Mouse (Mus musculus) G1E (cell line): ENCODE data around the gene Psme2. TPM values are rescaled to one million over a fixed set of nuclear protein-coding genes. Genes with fewer than 3 reads are reported as not detected.

Experiments used
- ATAC-seq: 2 replicates; pipeline ENCODE4 v1.8.0; 2016; ENCODE audit warnings: mild to moderate bottlenecking; ENCODE audit not compliant: insufficient number of reproducible peaks, poor library complexity, low FRiP score, severe bottlenecking; ENCODE audit errors: extremely low read depth
- DNase-seq: peaks from one replicate; pipeline ENCODE4 v3.0.0; 2012; ENCODE audit warnings: low spot score
- H3K27me3 ChIP-seq: 2 replicates; pipeline ENCODE4 v1.6.1; 2012; ENCODE audit warnings: mild to moderate bottlenecking, low read length, inconsistent platforms; ENCODE audit not compliant: insufficient read depth
- H3K36me3 ChIP-seq: replicated peaks from 2 replicates; pipeline ENCODE3; 2012; ENCODE audit warnings: mild to moderate bottlenecking, inconsistent platforms
- H3K4me1 ChIP-seq: 2 replicates; pipeline ENCODE4 v1.6.1; 2012; ENCODE audit warnings: low read depth, low read length, inconsistent platforms, mixed read lengths; ENCODE audit not compliant: insufficient read depth
- H3K4me3 ChIP-seq: 2 replicates; pipeline ENCODE4 v1.5.1; 2012; ENCODE audit warnings: low read depth, mild to moderate bottlenecking, inconsistent platforms, low read length, moderate library complexity, mixed read lengths
- H3K9me3 ChIP-seq: replicated peaks from 2 replicates; pipeline ENCODE4 v1.6.1; 2012; ENCODE audit warnings: inconsistent platforms
- CTCF ChIP-seq: IDR thresholded peaks from 2 replicates; pipeline ENCODE4 v1.5.1; 2012; ENCODE audit warnings: low read depth, low read length, inconsistent platforms, mixed read lengths
- GATA1 ChIP-seq: IDR thresholded peaks from 2 replicates; pipeline ENCODE4 v1.6.1; 2012; ENCODE audit warnings: borderline replicate concordance, low read length, inconsistent platforms, mixed read lengths
- GATA2 ChIP-seq: IDR thresholded peaks from 2 replicates; pipeline ENCODE4 v1.6.1; 2012; ENCODE audit warnings: low read depth, low read length, inconsistent platforms, borderline replicate concordance
- POLR2AphosphoS5 ChIP-seq: IDR thresholded peaks from 2 replicates; pipeline ENCODE4 v1.6.1; 2012; ENCODE audit warnings: low read depth, low read length, inconsistent platforms; ENCODE audit not compliant: insufficient replicate concordance
- TAL1 ChIP-seq: conservative IDR thresholded peaks from 2 replicates; pipeline ENCODE4 v1.6.1; 2012; ENCODE audit warnings: low read depth, low read length, inconsistent platforms, mixed read lengths
- polyA plus RNA-seq: library from polyadenylated mRNA; stranded (reverse); fragments of >175 nt; gene quantifications from 2 replicates; pipeline ENCODE4 v1.2.3, GENCODE M21; 2012
- total RNA-seq, 2 experiments: library from RNA; stranded (forward) in 1 of 2; stranded (reverse) in 1 of 2; fragments of 200-1000 nt in 1 of 2; fragments of >200 nt in 1 of 2; fragmentation: Nextera tagmentation in 1 of 2; gene quantifications; 2 replicates each; pipeline ENCODE4 v1.2.3; 2014 to 2017

Gene Psme2
- total and polyA plus RNA-seq, 3 experiments = 50.8 to 163 (median 59.4) TPM

- Histone ChIP-seq H3K4me1 (peaks cover 39% of the 10 kb centered on the region), H3K36me3 (peaks cover 43% of the 10 kb centered on the region), H3K9me3 (no peaks in the 10 kb centered on the region), H3K4me3 (peak overlapping the region; percentile 78), H3K27me3 (peaks cover 6% of the 10 kb centered on the region)
- DNase-seq (peak; percentile 45), ATAC-seq (no peak)
- no peak for TF ChIP-seq GATA1
Observed at GRCm38 (mm10) chr14:55540787-55541321, 50.1 kb downstream of the Psme2 start.

GRCm38 (mm10) chr14:55540067-55540786, 50.7 kb downstream of the Psme2 start, which contains the start of gene Pck2:
Pck2 (plus strand) TSS chr14:55540266.
- ATAC-seq = peak; percentile 93
- peaks cover 39% of the 10 kb centered on the region for H3K4me1 ChIP-seq
- DNase-seq = peak; percentile 93

More at GRCm38 (mm10) chr14:55540067-55540786, 50.7 kb downstream of the Psme2 start, which contains the start of gene Pck2:
- TF ChIP-seq GATA1 (no peak), CTCF (no peak), TAL1 (no peak), GATA2 (no peak), POLR2AphosphoS5 (no peak)
- Histone ChIP-seq H3K4me3 (peak within 1 kb of the TSS; percentile 78), H3K27me3 (peaks cover 6% of the 10 kb centered on the region), H3K36me3 (peaks cover 37% of the 10 kb centered on the region), H3K9me3 (no peaks in the 10 kb centered on the region)

Other genes starting within 250 kb of the Psme2 start
Only the 20 nearest of the 31 such genes appear.
- gene Carmil3, start 100.5 kb downstream of the Psme2 start, total RNA-seq (2014; fragmentation: Nextera tagmentation) = 2.2 TPM in 2 replicates
- 2.1 and 2.3 TPM in 2 replicates for gene Carmil3, start 100.5 kb downstream of the Psme2 start, total RNA-seq (2017)
- gene Carmil3, start 100.5 kb downstream of the Psme2 start, polyA plus RNA-seq = 0.92 and 1.2 TPM in 2 replicates
- not detected in 2 replicates for gene Cpne6, start 80.7 kb downstream of the Psme2 start, total RNA-seq (2014; fragmentation: Nextera tagmentation)
- 0.06 and 0.11 TPM in 2 replicates for gene Cpne6, start 80.7 kb downstream of the Psme2 start, total RNA-seq (2017)
- gene Cpne6, start 80.7 kb downstream of the Psme2 start, polyA plus RNA-seq = 0.03 and 0.06 TPM in 2 replicates
- not detected in 2 replicates for gene Nrl, start 66.1 kb downstream of the Psme2 start, total RNA-seq (2014; fragmentation: Nextera tagmentation)
- gene Nrl, start 66.1 kb downstream of the Psme2 start, total RNA-seq (2017) = 0.06 and 0.27 TPM in 2 replicates
- not detected in 2 replicates for gene Nrl, start 66.1 kb downstream of the Psme2 start, polyA plus RNA-seq
- gene Pck2, start 50.8 kb downstream of the Psme2 start, total RNA-seq (2014; fragmentation: Nextera tagmentation) = 9.5 and 33.6 TPM in 2 replicates
- gene Pck2, start 50.8 kb downstream of the Psme2 start, total RNA-seq (2017) = 9.9 and 10.7 TPM in 2 replicates
- gene Pck2, start 50.8 kb downstream of the Psme2 start, polyA plus RNA-seq = 23.9 and 34.9 TPM in 2 replicates
- 39.2 and 42.7 TPM in 2 replicates for gene Dcaf11, start 31.1 kb downstream of the Psme2 start, total RNA-seq (2014; fragmentation: Nextera tagmentation)
- gene Dcaf11, start 31.1 kb downstream of the Psme2 start, total RNA-seq (2017) = 50.9 and 51.2 TPM in 2 replicates
- 33.9 and 40.0 TPM in 2 replicates for gene Dcaf11, start 31.1 kb downstream of the Psme2 start, polyA plus RNA-seq
- gene A730061H03Rik, start 30.7 kb downstream of the Psme2 start, total RNA-seq (2014; fragmentation: Nextera tagmentation) = 43.1 TPM in 1 of 2 replicates, not detected in the other
- 0.46 and 0.87 TPM in 2 replicates for gene A730061H03Rik, start 30.7 kb downstream of the Psme2 start, total RNA-seq (2017)
- 0.17 TPM in 1 of 2 replicates, not detected in the other for gene A730061H03Rik, start 30.7 kb downstream of the Psme2 start, polyA plus RNA-seq
- not detected in 2 replicates for gene Fitm1, start 15.5 kb downstream of the Psme2 start, total RNA-seq (2014; fragmentation: Nextera tagmentation)
- not detected in 2 replicates for gene Fitm1, start 15.5 kb downstream of the Psme2 start, total RNA-seq (2017)
- gene Fitm1, start 15.5 kb downstream of the Psme2 start, polyA plus RNA-seq = not detected in 2 replicates
- gene Psme1, start 13.0 kb downstream of the Psme2 start, total RNA-seq (2014; fragmentation: Nextera tagmentation) = 598 and 793 TPM in 2 replicates
- gene Psme1, start 13.0 kb downstream of the Psme2 start, total RNA-seq (2017) = 212 and 228 TPM in 2 replicates
- 141 and 155 TPM in 2 replicates for gene Psme1, start 13.0 kb downstream of the Psme2 start, polyA plus RNA-seq
- 16.7 and 20.0 TPM in 2 replicates for gene Emc9, start 5.8 kb downstream of the Psme2 start, total RNA-seq (2014; fragmentation: Nextera tagmentation)
- 17.9 and 23.6 TPM in 2 replicates for gene Emc9, start 5.8 kb downstream of the Psme2 start, total RNA-seq (2017)
- 19.5 and 20.2 TPM in 2 replicates for gene Emc9, start 5.8 kb downstream of the Psme2 start, polyA plus RNA-seq
- gene Rnf31, start 595 bp upstream of the Psme2 start, total RNA-seq (2014; fragmentation: Nextera tagmentation) = 23.7 and 43.9 TPM in 2 replicates
- 11.8 and 12.6 TPM in 2 replicates for gene Rnf31, start 595 bp upstream of the Psme2 start, total RNA-seq (2017)
- 34.2 and 35.1 TPM in 2 replicates for gene Rnf31, start 595 bp upstream of the Psme2 start, polyA plus RNA-seq
- gene Irf9, start 12.5 kb upstream of the Psme2 start, total RNA-seq (2014; fragmentation: Nextera tagmentation) = 25.3 and 31.2 TPM in 2 replicates
- gene Irf9, start 12.5 kb upstream of the Psme2 start, total RNA-seq (2017) = 37.8 and 39.6 TPM in 2 replicates
- gene Irf9, start 12.5 kb upstream of the Psme2 start, polyA plus RNA-seq = 40.3 and 64.3 TPM in 2 replicates
- 123 and 137 TPM in 2 replicates for gene Rec8, start 26.9 kb upstream of the Psme2 start, total RNA-seq (2014; fragmentation: Nextera tagmentation)
- gene Rec8, start 26.9 kb upstream of the Psme2 start, total RNA-seq (2017) = 89.9 and 103 TPM in 2 replicates
- gene Rec8, start 26.9 kb upstream of the Psme2 start, polyA plus RNA-seq = 80.7 and 144 TPM in 2 replicates
- 24.1 and 49.6 TPM in 2 replicates for gene Ipo4, start 44.8 kb upstream of the Psme2 start, total RNA-seq (2014; fragmentation: Nextera tagmentation)
- 18.1 and 24.9 TPM in 2 replicates for gene Ipo4, start 44.8 kb upstream of the Psme2 start, total RNA-seq (2017)
- gene Ipo4, start 44.8 kb upstream of the Psme2 start, polyA plus RNA-seq = 32.7 and 75.8 TPM in 2 replicates
- 7.2 and 10.9 TPM in 2 replicates for gene Gm49378, start 46.8 kb upstream of the Psme2 start, total RNA-seq (2014; fragmentation: Nextera tagmentation)
- gene Gm49378, start 46.8 kb upstream of the Psme2 start, total RNA-seq (2017) = 2.9 and 4.6 TPM in 2 replicates
- gene Gm49378, start 46.8 kb upstream of the Psme2 start, polyA plus RNA-seq = 2.4 TPM in 1 of 2 replicates, not detected in the other
- 35.1 and 40.6 TPM in 2 replicates for gene Tm9sf1, start 52.7 kb upstream of the Psme2 start, total RNA-seq (2014; fragmentation: Nextera tagmentation)
- 54.0 and 57.7 TPM in 2 replicates for gene Tm9sf1, start 52.7 kb upstream of the Psme2 start, total RNA-seq (2017)
- gene Tm9sf1, start 52.7 kb upstream of the Psme2 start, polyA plus RNA-seq = 14.6 and 14.8 TPM in 2 replicates
- 4.0 and 4.2 TPM in 2 replicates for gene Tssk4, start 59.1 kb upstream of the Psme2 start, total RNA-seq (2014; fragmentation: Nextera tagmentation)
- 1.9 and 2.3 TPM in 2 replicates for gene Tssk4, start 59.1 kb upstream of the Psme2 start, total RNA-seq (2017)
- 0.17 and 0.26 TPM in 2 replicates for gene Tssk4, start 59.1 kb upstream of the Psme2 start, polyA plus RNA-seq
- 18.4 and 28.0 TPM in 2 replicates for gene Mdp1, start 69.4 kb upstream of the Psme2 start, total RNA-seq (2014; fragmentation: Nextera tagmentation)
- 45.8 and 46.5 TPM in 2 replicates for gene Mdp1, start 69.4 kb upstream of the Psme2 start, total RNA-seq (2017)
- 9.4 and 12.2 TPM in 2 replicates for gene Mdp1, start 69.4 kb upstream of the Psme2 start, polyA plus RNA-seq
- 27.7 and 30.8 TPM in 2 replicates for gene Gmpr2, start 80.8 kb upstream of the Psme2 start, total RNA-seq (2014; fragmentation: Nextera tagmentation)
- gene Gmpr2, start 80.8 kb upstream of the Psme2 start, total RNA-seq (2017) = 40.5 and 42.7 TPM in 2 replicates
- gene Gmpr2, start 80.8 kb upstream of the Psme2 start, polyA plus RNA-seq = 20.0 and 24.7 TPM in 2 replicates
- gene Nedd8, start 81.0 kb upstream of the Psme2 start, total RNA-seq (2014; fragmentation: Nextera tagmentation) = 234 and 266 TPM in 2 replicates
- gene Nedd8, start 81.0 kb upstream of the Psme2 start, total RNA-seq (2017) = 488 and 566 TPM in 2 replicates
- 112 and 128 TPM in 2 replicates for gene Nedd8, start 81.0 kb upstream of the Psme2 start, polyA plus RNA-seq
- 51.4 and 55.1 TPM in 2 replicates for gene Tinf2, start 90.7 kb upstream of the Psme2 start, total RNA-seq (2014; fragmentation: Nextera tagmentation)
- gene Tinf2, start 90.7 kb upstream of the Psme2 start, total RNA-seq (2017) = 42.4 and 42.7 TPM in 2 replicates
- 41.7 and 44.2 TPM in 2 replicates for gene Tinf2, start 90.7 kb upstream of the Psme2 start, polyA plus RNA-seq